Mouse (Mus musculus): ENCODE results near the gene Myo6. TPM values are rescaled to one million over a fixed set of nuclear protein-coding genes. Genes with fewer than 3 reads are reported as not detected.

Myo6 gene
- polyA plus RNA-seq, 1 experiment from 2014 or later: 23.1 TPM

- Histone ChIP-seq H3K27me3 (replicated peaks; ENCODE audit: insufficient read depth, low read length) (no peaks in the 10 kb centered on the region), H3K9ac (replicated peaks; ENCODE audit: low read depth) (no peak overlapping the region), H3K36me3 (ENCODE audit: insufficient read depth, low read length) (no peaks in the 10 kb centered on the region), H3K4me3 (ENCODE audit: low read depth, low read length) (no peak overlapping the region), H3K4me1 (ENCODE audit: insufficient read depth, low read depth, low read length) (no peaks in the 10 kb centered on the region), H3K27ac (ENCODE audit: low read length) (no peak overlapping the region), H3K9me3 (ENCODE audit: low read length) (no peaks in the 10 kb centered on the region), H3K4me2 (replicated peaks; ENCODE audit: low read depth, low read length) (no peak overlapping the region)
- ATAC-seq: no peak
- DNase-seq (ENCODE audit: low spot score): no peak
- no peak for TF ChIP-seq CTCF (IDR thresholded peaks at IDR 0.05)
- TF ChIP-seq EP300 (IDR thresholded peaks at IDR 0.05): no peak
- 79% methylated on average over 16 of the region's 16 CpGs for WGBS
Measured at GRCm38 (mm10) chr9:80216786-80217501, 52.1 kb downstream of the Myo6 start.

GRCm38 (mm10) chr9:80218718-80219117 lies 53.9 kb downstream of the Myo6 start:
- no peak for DNase-seq (ENCODE audit: low spot score)

GRCm38 (mm10) chr9:80223989-80224635 lies 59.3 kb downstream of the Myo6 start:
- Histone ChIP-seq H3K27me3 (replicated peaks; ENCODE audit: insufficient read depth, low read length) (no peaks in the 10 kb centered on the region), H3K27ac (ENCODE audit: low read length) (no peak overlapping the region), H3K4me2 (replicated peaks; ENCODE audit: low read depth, low read length) (no peak overlapping the region), H3K9me3 (ENCODE audit: low read length) (no peaks in the 10 kb centered on the region), H3K9ac (replicated peaks; ENCODE audit: low read depth) (no peak overlapping the region), H3K36me3 (ENCODE audit: insufficient read depth, low read length) (no peaks in the 10 kb centered on the region), H3K4me3 (ENCODE audit: low read depth, low read length) (no peak overlapping the region), H3K4me1 (ENCODE audit: insufficient read depth, low read depth, low read length) (no peaks in the 10 kb centered on the region)
- DNase-seq (ENCODE audit: low spot score): no peak
- ATAC-seq: no peak
- WGBS: 76% methylated on average over 11 of the region's 11 CpGs
- TF ChIP-seq EP300 (IDR thresholded peaks at IDR 0.05) (no peak), CTCF (IDR thresholded peaks at IDR 0.05) (no peak)

More at GRCm38 (mm10) chr9:80218718-80219117, 53.9 kb downstream of the Myo6 start:
- no peak overlapping the region for H3K4me2 ChIP-seq (replicated peaks; ENCODE audit: low read depth, low read length)
- H3K4me1 ChIP-seq (ENCODE audit: insufficient read depth, low read depth, low read length): no peaks in the 10 kb centered on the region
- no peak overlapping the region for H3K9ac ChIP-seq (replicated peaks; ENCODE audit: low read depth)
- H3K4me3 ChIP-seq (ENCODE audit: low read depth, low read length): no peak overlapping the region
- H3K9me3 ChIP-seq (ENCODE audit: low read length): no peaks in the 10 kb centered on the region
- H3K36me3 ChIP-seq (ENCODE audit: insufficient read depth, low read length): no peaks in the 10 kb centered on the region
- no peak for ATAC-seq
- TF ChIP-seq EP300 (IDR thresholded peaks at IDR 0.05) (no peak), CTCF (IDR thresholded peaks at IDR 0.05) (no peak)
- WGBS: 76% methylated on average over 6 of the region's 6 CpGs
- H3K27me3 ChIP-seq (replicated peaks; ENCODE audit: insufficient read depth, low read length): no peaks in the 10 kb centered on the region
- H3K27ac ChIP-seq (ENCODE audit: low read length): no peak overlapping the region

- TF ChIP-seq CTCF (IDR thresholded peaks at IDR 0.05) (no peak), EP300 (IDR thresholded peaks at IDR 0.05) (no peak)
- Histone ChIP-seq H3K4me3 (ENCODE audit: low read depth, low read length) (no peak overlapping the region), H3K4me2 (replicated peaks; ENCODE audit: low read depth, low read length) (no peak overlapping the region), H3K27ac (ENCODE audit: low read length) (no peak overlapping the region), H3K9me3 (ENCODE audit: low read length) (no peaks in the 10 kb centered on the region), H3K4me1 (ENCODE audit: insufficient read depth, low read depth, low read length) (no peaks in the 10 kb centered on the region), H3K36me3 (ENCODE audit: insufficient read depth, low read length) (no peaks in the 10 kb centered on the region), H3K9ac (replicated peaks; ENCODE audit: low read depth) (no peak overlapping the region), H3K27me3 (replicated peaks; ENCODE audit: insufficient read depth, low read length) (no peaks in the 10 kb centered on the region)
- 93% methylated on average over 5 of the region's 5 CpGs for WGBS
- DNase-seq (ENCODE audit: low spot score) (no peak), ATAC-seq (no peak)
Measured at GRCm38 (mm10) chr9:80226579-80227325, 61.9 kb downstream of the Myo6 start.

GRCm38 (mm10) chr9:80233831-80234455 lies 69.1 kb downstream of the Myo6 start:
- ATAC-seq: no peak
- WGBS: 93% methylated on average over 4 of the region's 4 CpGs
- H3K4me1 ChIP-seq (ENCODE audit: insufficient read depth, low read depth, low read length): no peaks in the 10 kb centered on the region

More at GRCm38 (mm10) chr9:80233831-80234455, 69.1 kb downstream of the Myo6 start:
- Histone ChIP-seq H3K4me2 (replicated peaks; ENCODE audit: low read depth, low read length) (no peak overlapping the region), H3K9me3 (ENCODE audit: low read length) (no peaks in the 10 kb centered on the region), H3K4me3 (ENCODE audit: low read depth, low read length) (no peak overlapping the region), H3K9ac (replicated peaks; ENCODE audit: low read depth) (no peak overlapping the region), H3K36me3 (ENCODE audit: insufficient read depth, low read length) (no peaks in the 10 kb centered on the region), H3K27ac (ENCODE audit: low read length) (no peak overlapping the region), H3K27me3 (replicated peaks; ENCODE audit: insufficient read depth, low read length) (no peaks in the 10 kb centered on the region)
- TF ChIP-seq CTCF (IDR thresholded peaks at IDR 0.05): no peak
- no peak for TF ChIP-seq EP300 (IDR thresholded peaks at IDR 0.05)
- no peak for DNase-seq (ENCODE audit: low spot score)

All from lung, postnatal 0 days (tissue).